Mouse (Mus musculus) liver, embryonic 14 days (tissue): ENCODE measurements around the gene Gm10428. TPM values are rescaled to one million over a fixed set of nuclear protein-coding genes. Genes with fewer than 3 reads are reported as not detected.

ENCODE experiments used
- polyA plus RNA-seq: library from polyadenylated mRNA; depleted of rRNA; stranded (reverse); fragments of >200 nt; gene quantifications from 2 replicates; pipeline ENCODE4 v1.2.3, GENCODE M21; 2012; rRNA removed

The Gm10428 gene
- not detected in 2 replicates for polyA plus RNA-seq

DNA sequence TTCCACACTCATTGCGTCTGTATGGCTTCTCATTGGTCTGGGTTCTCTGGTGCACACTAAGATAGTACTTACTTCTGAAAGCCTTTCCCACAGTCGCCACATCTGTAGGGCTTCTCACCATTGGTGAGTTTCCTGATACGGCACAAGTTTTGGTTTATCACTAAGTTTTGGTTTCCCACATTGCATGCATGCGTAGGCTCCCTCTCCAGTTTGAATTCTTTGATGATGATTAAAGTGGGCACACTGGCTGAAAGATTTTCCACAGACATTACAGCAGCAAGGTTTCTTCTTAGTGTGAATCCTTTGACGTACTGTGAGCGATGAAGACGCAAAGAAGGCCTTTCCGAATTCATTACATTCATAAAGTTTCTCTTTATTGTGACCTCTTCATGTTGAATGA is at the start of gene Gm10428:
Gm10428 (plus strand) TSS at position 321 of the 400 bp plus-strand sequence.

DNA sequence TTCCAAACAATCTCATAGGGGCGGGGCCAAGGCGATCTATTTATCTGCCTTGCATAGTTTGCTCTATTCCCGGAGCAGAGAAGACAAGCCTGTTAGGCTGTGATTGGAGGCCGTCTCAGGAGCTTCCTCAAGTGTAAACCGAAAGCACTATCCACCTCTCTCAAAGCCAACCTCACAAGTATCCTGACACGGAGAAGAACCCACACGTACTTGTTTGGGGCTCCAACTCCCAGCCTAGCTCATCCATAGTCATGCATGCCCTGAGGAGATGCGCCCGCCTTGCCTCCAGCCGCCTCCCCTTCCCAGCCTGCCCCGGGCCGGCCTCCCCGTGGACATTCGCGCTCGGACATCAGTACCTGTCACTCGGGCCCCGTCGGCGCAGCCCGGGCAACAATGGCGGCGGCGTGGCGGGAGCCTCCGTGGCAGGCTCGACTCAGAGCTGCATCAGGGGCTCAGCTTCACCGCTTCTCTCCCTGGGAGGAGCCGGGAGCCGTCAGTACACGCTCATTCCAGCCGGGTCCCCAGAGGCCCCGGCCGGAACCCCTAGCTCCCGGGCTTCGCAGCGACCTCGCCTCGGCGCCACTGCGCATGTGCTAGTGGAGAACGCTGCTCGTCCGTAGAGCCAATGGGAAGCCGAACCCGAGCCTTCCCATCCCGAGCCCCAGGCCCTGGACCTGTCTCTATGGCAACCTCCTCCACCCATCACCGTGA is 21.4 kb upstream of the Gm10428 start, which contains the start of gene Zfp287:
Zfp287 (minus strand) TSS at position 595 of the 711 bp plus-strand sequence.

GRCm38 (mm10) chr11:62788935-62789616 is 36.2 kb downstream of the Gm10428 start, which contains the start of gene Zfp286:
Gene Zfp286, minus strand, starts transcription at chr11:62789462.

Other genes starting within 250 kb of the Gm10428 start
- gene Cenpv, start 213.8 kb upstream of the Gm10428 start, polyA plus RNA-seq, result 24.1 and 27.2 TPM in 2 replicates
- 918 and 1,034 TPM in 2 replicates for gene Ubb, start 201.9 kb upstream of the Gm10428 start, polyA plus RNA-seq
- gene Trpv2, start 178.6 kb upstream of the Gm10428 start, polyA plus RNA-seq, result 2.9 and 3.8 TPM in 2 replicates
- gene Lrrc75a, start 104.6 kb upstream of the Gm10428 start, polyA plus RNA-seq, result 0.98 and 1.1 TPM in 2 replicates
- gene Mmgt2, start 104.4 kb upstream of the Gm10428 start, polyA plus RNA-seq, result 7.4 and 9.2 TPM in 2 replicates
- gene Zfp287, start 21.2 kb upstream of the Gm10428 start, polyA plus RNA-seq, result 0.18 and 0.28 TPM in 2 replicates
- 0.53 and 0.62 TPM in 2 replicates for gene Zfp286, start 36.4 kb downstream of the Gm10428 start, polyA plus RNA-seq
- gene Trim16, start 67.1 kb downstream of the Gm10428 start, polyA plus RNA-seq, result 0.44 and 0.45 TPM in 2 replicates
- gene Fbxw10, start 94.0 kb downstream of the Gm10428 start, polyA plus RNA-seq, result 0.02 and 0.07 TPM in 2 replicates
- gene Tvp23b, start 126.4 kb downstream of the Gm10428 start, polyA plus RNA-seq, result 12.8 and 15.0 TPM in 2 replicates
- not detected in 2 replicates for gene Cdrt4, start 198.1 kb downstream of the Gm10428 start, polyA plus RNA-seq